Mouse (Mus musculus) heart, embryonic 15.5 days (tissue): ENCODE results near the gene Fyn. TPM values are rescaled to one million over a fixed set of nuclear protein-coding genes. Genes with fewer than 3 reads are reported as not detected.
A peak's percentile ranks its signal among the peaks of the same experiment; 100 is the strongest.

Experiments used
- ATAC-seq: fragments of 200-750 bp; cut with Nextera tagmentation; replicated peaks from 2 replicates; pipeline ENCODE4 v1.8.0; 2017; ENCODE audit warnings: low read depth, moderate TSS enrichment; ENCODE audit not compliant: insufficient number of reproducible peaks, insufficient read depth, low FRiP score
- H3K27ac ChIP-seq: fragments of 300-500 bp; sonication (generic); 2 replicates; pipeline ENCODE4 v1.5.1; 2015; ENCODE audit warnings: mild to moderate bottlenecking, inconsistent platforms
- H3K27me3 ChIP-seq: fragments of 300-500 bp; sonication (generic); 2 replicates; pipeline ENCODE4 v1.6.1; 2015; ENCODE audit warnings: inconsistent platforms
- H3K36me3 ChIP-seq: fragments of 300-500 bp; sonication (generic); 2 replicates; pipeline ENCODE4 v1.6.1; 2015; ENCODE audit warnings: mild to moderate bottlenecking, inconsistent platforms
- H3K4me1 ChIP-seq: fragments of 300-500 bp; sonication (generic); replicated peaks from 2 replicates; pipeline ENCODE4 v1.6.1; 2015; ENCODE audit warnings: inconsistent platforms
- H3K4me2 ChIP-seq: fragments of 300-500 bp; sonication (generic); 2 replicates; pipeline ENCODE4 v1.6.1; 2015; ENCODE audit warnings: inconsistent platforms, mild to moderate bottlenecking, moderate library complexity
- H3K4me3 ChIP-seq: fragments of 300-500 bp; sonication (generic); 2 replicates; pipeline ENCODE4 v1.5.1; 2015; ENCODE audit warnings: mild to moderate bottlenecking, inconsistent platforms
- H3K9ac ChIP-seq: fragments of 300-500 bp; sonication (generic); 2 replicates; pipeline ENCODE4 v1.6.1; 2015; ENCODE audit warnings: mild to moderate bottlenecking, inconsistent platforms
- H3K9me3 ChIP-seq: fragments of 300-500 bp; sonication (generic); replicated peaks from 2 replicates; pipeline ENCODE4 v1.6.1; 2016; ENCODE audit warnings: inconsistent platforms
- WGBS: fragments of 180-500 bp; shearing (Covaris S2); methylation state at CpG from one replicate; pipeline ENCODE4 v1.1.7; 2015; ENCODE audit warnings: mixed read lengths; 5-methylcytosine and 5-hydroxymethylcytosine counted together
- polyA plus RNA-seq: library from polyadenylated mRNA; unstranded; fragments of >200 nt; fragmentation: Nextera tagmentation; extraction: Ambion mirVana; gene quantifications from 2 replicates; pipeline ENCODE4 v1.2.1, GENCODE M21; 2015

Fyn gene
- polyA plus RNA-seq, 1 experiment from 2014 or later: 12.7 TPM

DNA sequence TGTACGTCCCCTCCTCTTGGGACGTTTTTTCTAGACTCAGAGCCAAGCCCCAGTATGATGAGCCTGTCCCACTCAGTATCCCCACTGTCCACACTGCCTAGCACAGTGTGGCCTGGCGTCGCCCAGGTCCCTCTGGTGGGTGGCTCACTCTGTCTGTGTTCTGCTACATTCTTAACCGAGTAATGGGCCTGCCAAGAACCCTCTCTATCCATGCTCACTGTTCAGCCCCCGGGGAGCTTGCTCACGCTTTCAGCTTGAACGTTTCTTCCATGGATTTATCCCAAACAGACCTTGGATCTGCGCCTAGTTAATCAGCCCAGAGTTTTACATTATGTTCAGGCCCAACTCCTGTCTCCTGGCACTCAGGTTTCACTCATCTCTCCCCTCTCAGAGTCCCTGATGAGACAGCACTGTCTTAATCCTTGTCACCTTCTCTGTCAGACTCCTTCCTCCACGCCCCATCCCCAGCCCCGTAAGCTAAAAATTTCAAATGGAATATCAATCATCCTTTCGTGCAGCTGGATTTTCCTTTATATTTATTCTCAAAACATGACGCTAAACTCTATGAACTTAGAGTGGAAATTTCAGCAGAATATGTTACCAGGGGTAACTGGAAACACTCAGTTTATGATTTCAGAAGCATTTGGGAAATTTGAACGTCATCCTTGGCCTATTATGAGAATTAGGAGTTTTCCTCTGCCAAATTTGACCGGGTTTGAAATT lies 174.0 kb downstream of the Fyn start:
- peaks cover 38% of the 10 kb centered on the region for H3K4me1 ChIP-seq
- WGBS: 62% methylated on average over 15 of the region's 15 CpGs
- no peak overlapping the region for H3K4me3 ChIP-seq
- ATAC-seq: no peak; the same call in 1 of the 2 replicates
- H3K4me2 ChIP-seq: no peak overlapping the region
- H3K9ac ChIP-seq: no peak overlapping the region
- H3K9me3 ChIP-seq: no peaks in the 10 kb centered on the region
- no peaks in the 10 kb centered on the region for H3K36me3 ChIP-seq
- no peaks in the 10 kb centered on the region for H3K27me3 ChIP-seq
- peak overlapping the region; percentile 45; the same call in 1 of the 2 replicates for H3K27ac ChIP-seq

DNA sequence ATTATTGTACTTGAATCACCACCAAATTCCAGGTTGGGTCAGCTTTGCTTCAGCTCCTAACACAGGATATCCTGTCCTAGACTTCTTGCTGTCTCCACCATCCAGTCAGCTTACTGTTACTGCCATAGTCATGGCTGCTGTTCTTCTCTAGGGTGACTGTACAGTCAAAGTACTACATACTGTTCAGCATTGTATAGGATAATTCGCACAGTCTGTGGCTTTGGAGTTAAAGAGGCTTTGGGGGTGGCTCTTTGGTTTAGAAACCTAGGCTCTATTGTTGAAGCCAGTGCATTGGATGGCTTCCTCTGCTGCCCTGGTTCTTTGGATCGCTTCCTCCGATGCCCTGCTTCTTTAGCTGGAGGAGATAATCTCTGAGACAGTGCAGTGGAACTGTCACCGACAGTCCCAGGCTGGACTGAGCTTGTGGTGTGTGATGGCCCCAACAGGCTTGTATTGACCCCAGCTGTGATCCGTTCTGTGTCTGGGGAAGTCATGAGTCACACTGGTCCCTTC lies 174.7 kb downstream of the Fyn start:
- H3K27ac ChIP-seq: peak overlapping the region; percentile 45; the same call in 1 of the 2 replicates
- H3K4me3 ChIP-seq: no peak overlapping the region
- no peak overlapping the region for H3K4me2 ChIP-seq
- H3K36me3 ChIP-seq: no peaks in the 10 kb centered on the region
- WGBS: 66% methylated on average over 5 of the region's 5 CpGs
- ATAC-seq: no peak
- no peaks in the 10 kb centered on the region for H3K27me3 ChIP-seq
- H3K9me3 ChIP-seq: no peaks in the 10 kb centered on the region
- H3K4me1 ChIP-seq: peaks cover 37% of the 10 kb centered on the region
- H3K9ac ChIP-seq: no peak overlapping the region

DNA sequence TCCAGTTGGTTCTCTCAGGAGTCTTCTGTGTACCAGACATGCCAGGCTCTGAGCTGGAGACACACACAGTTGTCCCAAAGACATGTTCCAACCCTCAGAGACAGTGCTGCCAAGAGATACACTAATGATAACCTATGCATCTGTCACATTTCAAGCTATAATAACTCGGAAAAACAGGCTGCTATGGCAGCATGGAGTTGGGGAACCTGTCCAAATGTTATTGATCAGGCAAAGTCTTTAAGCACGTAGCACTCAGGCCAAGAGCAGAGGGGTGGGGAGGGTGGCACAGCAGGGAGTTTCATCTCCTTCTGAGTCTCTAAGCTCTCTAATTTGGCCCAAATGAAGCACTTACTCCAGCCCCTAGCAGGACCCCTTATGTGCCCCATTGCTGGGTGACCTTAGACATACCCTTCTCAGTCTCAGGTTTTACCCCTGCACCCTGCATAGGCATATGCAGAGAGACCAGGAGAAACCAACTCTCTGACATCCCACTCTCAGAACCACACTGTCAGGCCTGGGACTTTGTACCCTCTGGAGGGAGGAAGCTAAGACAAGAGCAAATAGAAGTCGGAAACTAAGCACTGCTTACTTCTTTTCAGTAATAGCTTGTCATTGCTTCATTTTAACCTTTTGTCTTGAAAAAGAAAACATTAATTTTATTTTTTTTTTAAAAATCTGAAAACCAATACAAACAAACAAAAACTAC lies 178.9 kb downstream of the Fyn start:
- Histone ChIP-seq H3K9ac (no peak overlapping the region), H3K4me3 (no peak overlapping the region), H3K36me3 (no peaks in the 10 kb centered on the region), H3K4me1 (peaks cover 25% of the 10 kb centered on the region), H3K4me2 (no peak overlapping the region), H3K9me3 (no peaks in the 10 kb centered on the region), H3K27me3 (no peaks in the 10 kb centered on the region), H3K27ac (no peak overlapping the region)
- ATAC-seq: no peak
- 83% methylated on average over 3 of the region's 3 CpGs for WGBS

DNA sequence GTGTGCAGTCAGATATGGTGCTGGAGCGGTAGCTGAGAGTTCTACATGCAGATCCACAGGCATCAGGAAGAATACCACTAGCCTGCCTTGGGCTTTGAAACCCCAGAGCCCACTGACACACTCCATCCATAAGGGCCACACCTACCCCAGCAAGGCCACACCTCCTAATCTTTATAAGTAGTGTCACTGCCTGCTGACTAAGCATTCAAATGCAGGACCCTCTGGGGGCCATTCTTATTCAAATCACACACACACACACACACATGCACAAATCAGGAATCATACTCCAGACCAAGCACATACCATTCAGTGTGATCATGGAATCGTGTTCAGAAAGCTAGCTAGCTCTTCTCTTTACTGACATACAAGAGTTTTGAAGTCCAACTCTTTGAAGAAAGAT lies 182.1 kb downstream of the Fyn start:
- no peaks in the 10 kb centered on the region for H3K36me3 ChIP-seq
- no peak overlapping the region for H3K4me2 ChIP-seq
- H3K27ac ChIP-seq: no peak overlapping the region
- H3K9ac ChIP-seq: no peak overlapping the region
- 90% methylated on average over 2 of the region's 2 CpGs for WGBS
- no peak for ATAC-seq
- no peak overlapping the region for H3K4me3 ChIP-seq
- H3K4me1 ChIP-seq: peaks cover 33% of the 10 kb centered on the region
- H3K27me3 ChIP-seq: no peaks in the 10 kb centered on the region
- no peaks in the 10 kb centered on the region for H3K9me3 ChIP-seq

GRCm38 (mm10) chr10:39551637-39552185 lies 183.1 kb downstream of the Fyn start:
- 69% methylated on average over 9 of the region's 9 CpGs for WGBS
- no peak overlapping the region for H3K4me3 ChIP-seq
- H3K27me3 ChIP-seq: no peaks in the 10 kb centered on the region
- H3K9ac ChIP-seq: no peak overlapping the region
- H3K4me2 ChIP-seq: no peak overlapping the region
- H3K36me3 ChIP-seq: no peaks in the 10 kb centered on the region
- H3K27ac ChIP-seq: peak overlapping the region; percentile 26; the same call in 1 of the 2 replicates
- ATAC-seq: no peak
- H3K9me3 ChIP-seq: no peaks in the 10 kb centered on the region
- H3K4me1 ChIP-seq: peaks cover 40% of the 10 kb centered on the region

GRCm38 (mm10) chr10:39552351-39552814 lies 183.7 kb downstream of the Fyn start:
- Histone ChIP-seq H3K4me3 (no peak overlapping the region), H3K9me3 (no peaks in the 10 kb centered on the region), H3K9ac (no peak overlapping the region), H3K36me3 (no peaks in the 10 kb centered on the region), H3K4me2 (peak overlapping the region; percentile 29; the same call in 1 of the 2 replicates), H3K27ac (peak overlapping the region; percentile 26; the same call in 1 of the 2 replicates), H3K27me3 (no peaks in the 10 kb centered on the region), H3K4me1 (peaks cover 45% of the 10 kb centered on the region)
- ATAC-seq: no peak
- 15% methylated on average over 6 of the region's 6 CpGs for WGBS

- H3K27ac ChIP-seq: peak overlapping the region; percentile 26; the same call in 1 of the 2 replicates
- no peak overlapping the region for H3K4me2 ChIP-seq
- no peaks in the 10 kb centered on the region for H3K9me3 ChIP-seq
- H3K4me3 ChIP-seq: no peak overlapping the region
- H3K27me3 ChIP-seq: no peaks in the 10 kb centered on the region
- no peak for ATAC-seq
- WGBS: 63% methylated on average over 5 of the region's 5 CpGs
- H3K4me1 ChIP-seq: peaks cover 50% of the 10 kb centered on the region
- H3K36me3 ChIP-seq: no peaks in the 10 kb centered on the region
- no peak overlapping the region for H3K9ac ChIP-seq
Measured at GRCm38 (mm10) chr10:39552903-39553302, 184.2 kb downstream of the Fyn start.

DNA sequence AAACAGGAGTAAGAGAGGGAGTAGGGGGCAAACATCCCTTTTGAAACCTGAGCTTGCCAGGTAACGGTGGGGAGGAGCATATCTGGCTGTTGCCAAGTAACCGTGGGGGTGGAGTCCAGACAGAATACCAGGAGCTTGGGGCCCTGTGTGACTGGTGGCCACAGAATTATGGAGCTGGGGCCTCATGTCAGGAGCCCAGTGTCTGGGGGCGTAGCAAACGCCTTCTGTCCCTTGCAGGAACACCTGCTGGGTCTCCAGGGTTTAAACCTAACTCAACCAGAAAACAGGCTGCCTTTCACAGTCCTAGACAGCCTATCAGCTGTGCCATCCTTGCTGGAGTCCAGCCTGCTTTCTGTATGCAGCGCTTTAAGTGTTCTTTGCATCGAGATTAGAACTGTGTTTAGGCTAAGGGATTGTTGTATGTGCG lies 186.6 kb downstream of the Fyn start:
- Histone ChIP-seq H3K9ac (no peak overlapping the region), H3K4me3 (no peak overlapping the region), H3K4me2 (no peak overlapping the region)

GRCm38 (mm10) chr10:39555740-39556139 lies 187.1 kb downstream of the Fyn start:
- H3K27me3 ChIP-seq: no peaks in the 10 kb centered on the region
- H3K4me1 ChIP-seq: peaks cover 69% of the 10 kb centered on the region
- WGBS: 23% methylated on average over 5 of the region's 5 CpGs
- H3K4me3 ChIP-seq: no peak overlapping the region
- ATAC-seq: 0 out of 2 replicates have a peak, but pooled peaks have one; percentile 15
- no peak overlapping the region for H3K9ac ChIP-seq
- no peaks in the 10 kb centered on the region for H3K36me3 ChIP-seq
- peak overlapping the region; percentile 65 for H3K27ac ChIP-seq
- no peak overlapping the region for H3K4me2 ChIP-seq
- H3K9me3 ChIP-seq: no peaks in the 10 kb centered on the region

More for the DNA sequence above, 186.6 kb downstream of the Fyn start:
- no peak for ATAC-seq
- Histone ChIP-seq H3K36me3 (no peaks in the 10 kb centered on the region), H3K27me3 (no peaks in the 10 kb centered on the region), H3K4me1 (peaks cover 65% of the 10 kb centered on the region), H3K9me3 (no peaks in the 10 kb centered on the region), H3K27ac (peak overlapping the region; percentile 65)
- 31% methylated on average over 7 of the region's 7 CpGs for WGBS

GRCm38 (mm10) chr10:39557360-39557759 lies 188.7 kb downstream of the Fyn start:
- peaks cover 68% of the 10 kb centered on the region for H3K4me1 ChIP-seq

DNA sequence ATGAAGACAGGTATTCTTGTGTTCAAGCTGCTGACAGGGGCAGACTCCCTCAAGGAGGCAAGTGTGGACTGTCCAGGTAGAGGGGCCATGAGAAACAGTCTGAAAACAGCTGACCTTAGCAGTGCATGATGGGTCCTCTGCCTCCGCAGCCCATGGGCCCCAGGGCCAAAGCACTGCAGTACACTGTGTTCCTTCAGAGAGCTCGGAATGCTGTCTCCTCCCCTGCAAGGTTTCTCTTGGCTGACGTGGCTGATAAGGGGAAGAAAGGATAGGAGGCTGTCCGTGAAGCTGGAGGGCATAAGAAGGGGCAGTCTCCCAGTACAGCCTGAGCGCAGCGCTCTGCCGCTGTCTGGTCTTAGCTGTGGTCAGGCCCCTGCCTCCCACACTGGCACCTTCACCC lies 189.2 kb downstream of the Fyn start:
- H3K36me3 ChIP-seq: no peaks in the 10 kb centered on the region
- H3K4me2 ChIP-seq: no peak overlapping the region
- peaks cover 65% of the 10 kb centered on the region for H3K4me1 ChIP-seq
- WGBS: 22% methylated on average over 7 of the region's 7 CpGs
- H3K27me3 ChIP-seq: no peaks in the 10 kb centered on the region
- H3K4me3 ChIP-seq: no peak overlapping the region
- H3K27ac ChIP-seq: peak overlapping the region; percentile 67
- H3K9me3 ChIP-seq: no peaks in the 10 kb centered on the region
- ATAC-seq: peak; percentile 56; the same call in 1 of the 2 replicates
- no peak overlapping the region for H3K9ac ChIP-seq

More at GRCm38 (mm10) chr10:39557360-39557759, 188.7 kb downstream of the Fyn start:
- no peak overlapping the region for H3K9ac ChIP-seq
- ATAC-seq: no peak
- no peak overlapping the region for H3K4me2 ChIP-seq
- no peaks in the 10 kb centered on the region for H3K27me3 ChIP-seq
- 0 out of 2 replicates have a peak overlapping the region, but pooled peaks have one; percentile 67 for H3K27ac ChIP-seq
- WGBS: 72% methylated on average over 9 of the region's 9 CpGs
- no peak overlapping the region for H3K4me3 ChIP-seq
- H3K36me3 ChIP-seq: no peaks in the 10 kb centered on the region
- H3K9me3 ChIP-seq: no peaks in the 10 kb centered on the region
